Mouse (Mus musculus) C2C12 (cell line): ENCODE results near the gene Fam169b. TPM values are rescaled to one million over a fixed set of nuclear protein-coding genes. Genes with fewer than 3 reads are reported as not detected.
"Not testable (repeated sequence)": the region's sequence is repeated elsewhere in the genome, so short reads cannot be mapped to it uniquely, and the experiment has no call there.

Source experiments
- H3K27me3 ChIP-seq: one replicate; pipeline ENCODE4 v1.6.1; 2011; ENCODE audit not compliant: control insufficient read depth, insufficient read depth, insufficient read length
- H3K36me3 ChIP-seq: one replicate; pipeline ENCODE4 v1.6.1; 2011; ENCODE audit not compliant: control insufficient read depth, insufficient read depth
- H3K4me3 ChIP-seq: one replicate; pipeline ENCODE4 v1.5.1; 2011; ENCODE audit warnings: mild to moderate bottlenecking, control low read depth; ENCODE audit not compliant: poor library complexity, insufficient read depth, severe bottlenecking
- H3K79me2 ChIP-seq: one replicate; pipeline ENCODE4 v1.6.1; 2011; ENCODE audit not compliant: control insufficient read depth, insufficient read depth
- H3K79me3 ChIP-seq: one replicate; pipeline ENCODE4 v1.6.1; 2011; ENCODE audit warnings: low read depth, control low read depth
- H3ac ChIP-seq: one replicate; pipeline ENCODE3; 2011; ENCODE audit warnings: low read depth; ENCODE audit not compliant: control insufficient read depth, insufficient read length
- CEBPB ChIP-seq: IDR thresholded peaks from one replicate; pipeline ENCODE4 v1.6.1; 2011; ENCODE audit warnings: low read depth, mild to moderate bottlenecking, control low read depth, moderate library complexity
- CTCF ChIP-seq: IDR thresholded peaks from one replicate; pipeline ENCODE4 v1.5.1; 2011; ENCODE audit not compliant: control insufficient read depth, insufficient read depth, insufficient read length
- FOSL1 ChIP-seq: IDR thresholded peaks from one replicate; pipeline ENCODE4 v1.8.0; 2011; ENCODE audit warnings: mild to moderate bottlenecking, low read length; ENCODE audit not compliant: poor library complexity, insufficient read depth, severe bottlenecking
- MAX ChIP-seq: IDR thresholded peaks from one replicate; pipeline ENCODE4 v1.6.1; 2011; ENCODE audit warnings: mild to moderate bottlenecking, control low read depth
- MYOD1 ChIP-seq: IDR thresholded peaks from one replicate; pipeline ENCODE4 v1.6.1; 2011; ENCODE audit warnings: low read depth; ENCODE audit not compliant: control insufficient read depth, insufficient read length
- MYOG ChIP-seq: IDR thresholded peaks from one replicate; pipeline ENCODE4 v1.6.1; 2011; ENCODE audit not compliant: control insufficient read depth, insufficient read length; ENCODE audit errors: extremely low read depth
- USF1 ChIP-seq: IDR thresholded peaks from one replicate; pipeline ENCODE4 v1.6.1; 2011; ENCODE audit warnings: low read depth, mild to moderate bottlenecking, control low read depth, moderate library complexity
- polyA plus RNA-seq: library from polyadenylated mRNA; unstranded; fragments of >200 nt; fragmentation: generic; extraction: Trizol; gene quantifications from one replicate; pipeline ENCODE4 v1.2.1, GENCODE M21; 2012; ENCODE audit warnings: missing spikeins

Fam169b gene
- polyA plus RNA-seq, 1 experiment = 0.06 TPM

DNA sequence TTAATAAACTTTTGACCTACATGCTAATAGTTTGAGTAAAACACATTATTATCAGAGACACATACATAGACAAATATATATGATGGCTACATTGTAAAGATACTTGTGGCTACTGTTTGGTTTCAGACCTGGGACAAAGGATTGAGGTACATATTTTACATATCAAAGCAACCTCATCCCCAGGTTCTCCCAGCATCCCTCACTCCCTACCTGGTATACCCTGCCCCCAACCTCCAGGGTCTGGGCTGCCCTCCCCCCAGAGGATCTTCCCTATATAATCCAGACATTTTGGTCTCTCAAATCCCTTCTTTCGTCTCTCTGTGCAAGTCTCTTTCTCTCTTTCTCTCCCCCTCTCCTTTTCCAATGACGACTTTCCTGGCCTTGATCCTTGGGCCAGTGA is 579 bp downstream of the Fam169b start:
- H3K27me3 ChIP-seq = no peaks in the 10 kb centered on the region
- no peaks in the 10 kb centered on the region for H3K79me2 ChIP-seq
- H3K36me3 ChIP-seq = no peaks in the 10 kb centered on the region
- no peaks in the 10 kb centered on the region for H3K79me3 ChIP-seq
- H3ac ChIP-seq = no peak overlapping the region
- H3K4me3 ChIP-seq = no peak overlapping the region
- TF ChIP-seq USF1 (no peak), MYOG (no peak), MYOD1 (no peak), FOSL1 (no peak), CEBPB (no peak), CTCF (no peak), MAX (no peak)

DNA sequence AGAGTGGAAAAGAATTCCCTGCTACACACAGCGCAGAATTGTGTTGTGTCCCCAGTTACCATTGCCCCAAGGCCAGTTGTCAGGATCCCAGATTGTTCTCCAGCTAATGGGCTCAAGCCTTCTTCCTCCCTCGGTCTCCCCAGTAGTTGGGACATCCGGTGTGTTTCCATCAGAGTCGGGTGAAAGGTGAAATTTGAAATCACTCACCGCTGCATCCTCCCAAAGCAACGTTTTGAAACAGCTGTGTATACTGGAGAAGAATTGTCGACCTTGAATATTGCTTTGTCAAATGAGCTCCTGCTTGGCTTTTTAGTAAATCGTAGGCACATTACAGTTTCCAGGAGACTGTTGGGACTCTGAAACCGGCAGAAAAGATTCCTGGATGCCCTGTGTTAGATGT is 1.3 kb downstream of the Fam169b start:
- Histone ChIP-seq H3K36me3 (no peaks in the 10 kb centered on the region), H3K79me3 (no peaks in the 10 kb centered on the region)
- TF ChIP-seq FOSL1 (no peak), MYOD1 (no peak), MYOG (no peak), MAX (no peak), CEBPB (no peak), CTCF (no peak), USF1 (no peak)

DNA sequence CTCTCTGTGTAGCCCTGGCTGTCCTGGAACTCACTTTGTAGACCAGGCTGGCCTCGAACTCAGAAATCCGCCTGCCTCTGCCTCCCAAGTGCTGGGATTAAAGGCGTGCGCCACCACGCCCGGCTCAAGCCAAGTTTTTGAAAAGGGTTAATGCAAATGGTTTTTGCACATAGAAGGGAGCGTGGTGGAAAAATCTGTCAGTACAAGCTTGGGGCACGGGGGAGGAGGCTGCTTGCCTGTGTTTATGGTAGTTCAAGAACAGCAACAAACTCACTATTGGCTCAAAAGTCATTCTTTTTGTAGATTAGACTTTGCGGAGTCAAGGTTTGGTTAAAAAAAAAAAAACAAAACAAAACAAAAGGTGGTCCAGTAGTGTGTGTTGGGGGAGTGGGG is 1.8 kb downstream of the Fam169b start:
- H3K79me3 ChIP-seq, H3K79me2 ChIP-seq, H3ac ChIP-seq, H3K4me3 ChIP-seq, H3K36me3 ChIP-seq, H3K27me3 ChIP-seq: not testable (repeated sequence)

More for the DNA sequence above, 1.3 kb downstream of the Fam169b start:
- H3K4me3 ChIP-seq = no peak overlapping the region
- H3K79me2 ChIP-seq = no peaks in the 10 kb centered on the region
- H3ac ChIP-seq = no peak overlapping the region
- no peaks in the 10 kb centered on the region for H3K27me3 ChIP-seq

DNA sequence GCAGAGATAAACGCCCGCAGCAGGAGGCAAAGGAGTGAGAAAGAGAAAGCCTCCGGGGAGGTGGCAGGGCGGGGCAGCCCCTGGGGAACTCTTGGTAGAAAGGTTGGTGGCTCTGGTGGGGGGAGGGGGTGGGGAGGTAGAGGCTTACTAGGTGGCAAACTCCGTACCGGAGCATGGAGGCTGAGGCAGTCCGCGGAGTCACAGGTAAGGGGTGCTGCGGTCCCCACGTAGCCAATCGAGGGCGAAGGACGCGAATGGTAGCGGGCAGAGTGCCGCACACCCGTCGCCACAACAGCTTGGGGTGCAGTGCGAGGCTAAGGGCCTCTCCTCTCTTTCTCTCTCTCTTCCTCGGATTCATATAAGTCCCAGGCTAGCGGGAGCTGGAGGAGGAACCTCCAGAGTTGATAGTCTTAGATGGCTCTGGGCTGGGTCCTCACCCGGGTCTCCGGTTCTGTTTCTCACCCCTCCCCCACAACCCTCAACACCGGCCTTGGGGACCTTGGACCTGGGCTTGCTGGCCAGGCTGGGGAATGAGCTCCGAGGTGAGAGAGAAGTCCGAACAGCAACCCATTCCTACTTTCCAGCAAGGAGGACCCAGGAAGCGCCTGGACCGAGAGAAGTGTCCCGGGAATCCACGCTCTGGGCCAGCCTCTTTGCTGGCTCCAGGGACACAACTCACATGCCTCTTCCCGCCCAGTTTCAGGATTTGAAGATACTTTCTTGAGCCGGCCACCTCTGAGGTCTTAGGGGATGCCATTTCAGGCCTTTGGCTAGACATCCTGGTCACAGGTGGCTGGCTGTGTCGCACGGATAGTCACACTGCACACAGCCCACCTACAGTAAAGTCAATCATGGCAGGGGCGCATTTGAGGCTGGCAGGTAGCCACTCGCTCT is 2.4 kb downstream of the Fam169b start:
- no peak overlapping the region for H3ac ChIP-seq
- H3K27me3 ChIP-seq = no peaks in the 10 kb centered on the region
- H3K79me3 ChIP-seq = no peaks in the 10 kb centered on the region
- no peaks in the 10 kb centered on the region for H3K36me3 ChIP-seq
- H3K79me2 ChIP-seq = no peaks in the 10 kb centered on the region
- TF ChIP-seq MYOD1 (no peak), MAX (no peak), USF1 (no peak), CTCF (no peak), FOSL1 (no peak), CEBPB (no peak), MYOG (no peak)
- H3K4me3 ChIP-seq = no peak overlapping the region

DNA sequence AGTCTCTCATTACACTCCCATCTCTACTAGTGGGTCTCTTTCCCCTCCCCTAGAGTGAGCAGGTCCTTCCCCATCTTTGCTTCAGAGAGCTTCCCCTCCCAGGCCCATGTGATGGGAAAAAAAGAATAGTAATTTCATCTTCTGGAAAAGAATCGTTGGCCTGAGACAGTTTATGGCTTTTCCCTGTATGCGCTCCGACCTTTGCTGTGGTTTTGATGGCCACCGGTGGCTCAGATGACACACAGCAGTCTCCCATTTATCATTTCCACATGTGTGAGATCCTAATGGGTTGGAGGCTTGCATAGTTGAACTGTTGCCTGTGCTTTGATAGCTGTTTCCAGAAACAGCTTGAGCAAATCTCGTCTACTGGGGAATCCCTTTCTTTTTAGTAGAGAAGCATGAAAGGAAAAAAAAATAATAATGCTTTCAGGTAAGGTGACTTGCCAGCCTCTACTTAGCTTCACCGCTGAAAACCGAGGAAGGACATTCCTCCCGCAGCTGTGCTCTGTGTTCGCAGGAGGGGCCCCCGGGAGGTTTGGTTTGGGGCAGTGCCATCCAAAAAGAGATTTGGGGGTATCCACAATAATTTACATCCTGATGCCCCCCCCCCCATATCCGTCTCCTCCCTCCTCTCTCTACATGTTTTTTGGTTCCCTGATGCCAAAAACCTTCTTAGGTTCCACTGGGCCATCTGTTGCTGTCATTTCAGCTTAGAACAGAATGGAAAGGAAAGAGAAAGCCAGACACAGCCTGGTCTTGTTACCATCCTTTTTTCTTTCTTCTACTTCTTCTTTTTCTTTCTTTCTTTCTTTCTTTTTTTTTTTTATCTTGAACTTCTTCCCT is 3.6 kb downstream of the Fam169b start:
- no peaks in the 10 kb centered on the region for H3K79me3 ChIP-seq
- H3K4me3 ChIP-seq = no peak overlapping the region
- H3ac ChIP-seq = no peak overlapping the region
- H3K79me2 ChIP-seq = no peaks in the 10 kb centered on the region
- no peaks in the 10 kb centered on the region for H3K27me3 ChIP-seq
- peak; percentile 68 for TF ChIP-seq MYOD1
- TF ChIP-seq MYOG = no peak
- no peak for TF ChIP-seq MAX
- no peak for TF ChIP-seq CEBPB
- no peak for TF ChIP-seq CTCF
- no peak for TF ChIP-seq FOSL1
- H3K36me3 ChIP-seq = no peaks in the 10 kb centered on the region
